Mouse (Mus musculus) cerebellum, adult 11 months (tissue): Measurements from ENCODE around the gene Dffb.

Experiments
- DNase-seq: peaks from one replicate; pipeline ENCODE4 v3.0.0; 2022

Dffb gene

GRCm38 (mm10) chr4:153974431-153975291 is at the start of gene Dffb, which contains the start of gene Cep104:
Gene Dffb, minus strand, starts transcription at chr4:153975126.
Gene Cep104, plus strand, starts transcription at chr4:153975194.
- DNase-seq: peak; percentile 92

- no peak for DNase-seq
These were observed 49.1 kb upstream of the Dffb start for GRCm38 (mm10) chr4:154023754-154024601.

- DNase-seq: no peak
These were observed 47.9 kb upstream of the Dffb start for GRCm38 (mm10) chr4:154022844-154023243.

GRCm38 (mm10) chr4:154022407-154022806 is 47.5 kb upstream of the Dffb start:
- DNase-seq: no peak

- DNase-seq: no peak
These were observed 46.5 kb upstream of the Dffb start for GRCm38 (mm10) chr4:154021432-154021831.

- no peak for DNase-seq
These were observed 44.6 kb upstream of the Dffb start for GRCm38 (mm10) chr4:154019571-154019970.

GRCm38 (mm10) chr4:154015476-154015875 is 40.5 kb upstream of the Dffb start:
- DNase-seq: no peak

GRCm38 (mm10) chr4:154012132-154012882 is 37.4 kb upstream of the Dffb start:
- DNase-seq: no peak

GRCm38 (mm10) chr4:154011646-154012089 is 36.7 kb upstream of the Dffb start, which contains the start of gene Lrrc47:
Gene Lrrc47, plus strand, starts transcription at chr4:154011731.
- peak; percentile 80 for DNase-seq

GRCm38 (mm10) chr4:154010907-154011645 is 36.1 kb upstream of the Dffb start:
- no peak for DNase-seq

GRCm38 (mm10) chr4:154007759-154008158 is 32.8 kb upstream of the Dffb start:
- DNase-seq: no peak

- DNase-seq: no peak
These were observed 31.3 kb upstream of the Dffb start for GRCm38 (mm10) chr4:154006264-154006663.

- no peak for DNase-seq
These were observed 30.6 kb upstream of the Dffb start for GRCm38 (mm10) chr4:154005488-154005887.

GRCm38 (mm10) chr4:153993505-153993904 is 18.6 kb upstream of the Dffb start:
- no peak for DNase-seq

GRCm38 (mm10) chr4:153992715-153993114 is 17.8 kb upstream of the Dffb start:
- DNase-seq: no peak

- DNase-seq: no peak
These were observed 5.5 kb upstream of the Dffb start for GRCm38 (mm10) chr4:153980470-153980869.

GRCm38 (mm10) chr4:153979243-153979642 is 4.3 kb upstream of the Dffb start:
- no peak for DNase-seq

GRCm38 (mm10) chr4:153975768-153976167 is 842 bp upstream of the Dffb start:
- no peak for DNase-seq

- no peak for DNase-seq
These were observed 351 bp upstream of the Dffb start for GRCm38 (mm10) chr4:153975292-153975662.

- no peak for DNase-seq
These were observed 6.9 kb downstream of the Dffb start for GRCm38 (mm10) chr4:153968063-153968462.

GRCm38 (mm10) chr4:153967556-153967955 is 7.4 kb downstream of the Dffb start:
- no peak for DNase-seq

GRCm38 (mm10) chr4:153966651-153967050 is 8.3 kb downstream of the Dffb start:
- no peak for DNase-seq
